Mouse (Mus musculus): ENCODE data around the gene Cit. TPM values are rescaled to one million over a fixed set of nuclear protein-coding genes. Genes with fewer than 3 reads are reported as not detected.

Cit gene
- polyA plus RNA-seq, 1 experiment from 2014 or later = 15.9 TPM

DNA sequence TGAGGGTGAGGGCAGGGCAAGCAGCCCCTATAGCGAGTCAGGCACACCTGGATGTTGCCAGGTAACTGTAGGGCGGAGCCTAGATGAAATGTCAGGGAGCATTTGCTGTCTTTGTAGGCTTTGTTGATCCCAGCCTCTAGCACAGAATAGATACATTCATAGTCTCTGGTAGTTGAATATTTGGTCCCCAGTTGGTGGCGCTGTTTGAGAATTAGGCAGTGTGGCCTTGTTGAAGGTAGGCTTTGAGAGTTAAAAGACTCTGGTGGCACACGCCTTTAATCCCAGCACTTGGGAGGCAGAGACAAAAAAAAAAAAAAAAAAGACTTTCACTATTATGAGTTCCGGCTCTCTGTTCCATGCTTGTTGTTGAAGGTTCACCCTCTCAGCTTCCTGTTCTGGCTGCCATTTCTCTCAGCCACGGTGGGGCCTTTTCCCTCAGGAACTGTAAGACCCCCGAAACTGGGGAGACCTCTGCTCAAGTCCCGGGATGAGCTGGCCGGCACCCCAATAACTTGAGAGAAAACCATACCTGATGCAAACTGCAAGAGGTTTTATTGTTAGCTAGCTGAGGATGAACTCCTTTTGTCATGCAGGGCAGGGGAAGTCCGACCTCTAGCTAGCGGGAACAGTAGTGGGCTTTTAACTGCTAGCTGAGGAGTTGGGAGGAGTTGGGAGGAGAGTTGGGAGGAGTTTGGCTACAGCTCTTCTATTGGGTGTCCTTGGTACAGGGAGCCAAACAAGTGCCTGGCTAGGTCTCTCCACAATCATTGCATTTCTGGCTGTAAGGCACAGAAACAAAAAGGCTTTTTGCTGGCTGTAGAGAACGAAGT, 3.9 kb upstream of the Cit start:
- ATAC-seq (ENCODE audit: insufficient number of reproducible peaks, insufficient read depth, low FRiP score, low read depth) = no peak
- no peak overlapping the region for H3K4me3 ChIP-seq (ENCODE audit: control insufficient read depth in 1 of 2, insufficient read depth in 1 of 2, low read depth in 1 of 2, low read length in 2 of 2)
- no peaks in the 10 kb centered on the region for H3K36me3 ChIP-seq (ENCODE audit: control insufficient read depth, insufficient read depth, low read length)
- no peak overlapping the region for H3K9ac ChIP-seq (ENCODE audit: low read length)
- H3K4me2 ChIP-seq (ENCODE audit: low read length) = no peak overlapping the region
- H3K27me3 ChIP-seq (ENCODE audit: control insufficient read depth, insufficient read depth, low read length) = no peaks in the 10 kb centered on the region
- H3K4me1 ChIP-seq (ENCODE audit: control insufficient read depth in 2 of 2, insufficient read depth in 2 of 2, low read length in 2 of 2) = peaks cover 4 to 9% of the 10 kb centered on the region in 2 experiments; a peak in 2 of 4 replicates
- H3K9me3 ChIP-seq (ENCODE audit: control insufficient read depth, low read length) = no peaks in the 10 kb centered on the region
- no peak overlapping the region for H3K27ac ChIP-seq (replicated peaks in 1 of 2; ENCODE audit: control insufficient read depth in 1 of 2, insufficient read depth in 1 of 2, low read depth in 2 of 2, low read length in 2 of 2)
- WGBS = 70% methylated on average over 12 of the region's 12 CpGs

DNA sequence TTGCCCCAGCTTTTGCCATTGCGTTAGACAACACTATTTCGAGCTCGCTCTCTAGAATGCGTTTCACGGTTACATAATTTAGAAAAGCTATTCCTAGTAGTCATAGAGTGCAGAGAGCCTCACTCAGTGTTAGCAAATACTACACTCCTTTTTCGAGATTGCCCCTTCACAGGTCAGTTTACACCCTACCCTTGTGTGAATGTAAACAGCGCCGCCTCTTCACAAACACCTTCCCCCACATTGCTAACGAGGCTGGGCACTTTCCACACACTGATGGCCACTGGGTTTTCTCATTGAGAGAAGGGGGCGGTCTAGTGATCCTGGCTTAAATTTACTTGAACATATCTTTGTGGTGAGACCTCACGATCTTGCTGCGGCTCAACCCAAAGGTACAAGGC, 711 bp upstream of the Cit start:
- Histone ChIP-seq H3K4me2 (ENCODE audit: low read length) (peak overlapping the region; percentile 82), H3K4me3 (ENCODE audit: control insufficient read depth in 1 of 2, insufficient read depth in 1 of 2, low read depth in 1 of 2, low read length in 2 of 2) (peak overlapping the region; percentile 64 to 91), H3K9me3 (ENCODE audit: control insufficient read depth, low read length) (no peaks in the 10 kb centered on the region), H3K36me3 (ENCODE audit: control insufficient read depth, insufficient read depth, low read length) (peaks cover 11% of the 10 kb centered on the region), H3K9ac (ENCODE audit: low read length) (peak overlapping the region; percentile 69), H3K27me3 (ENCODE audit: control insufficient read depth, insufficient read depth, low read length) (no peaks in the 10 kb centered on the region), H3K27ac (replicated peaks in 1 of 2; ENCODE audit: control insufficient read depth in 1 of 2, insufficient read depth in 1 of 2, low read depth in 2 of 2, low read length in 2 of 2) (peak overlapping the region; percentile 54 to 71), H3K4me1 (ENCODE audit: control insufficient read depth in 2 of 2, insufficient read depth in 2 of 2, low read length in 2 of 2) (peaks cover 6 to 11% of the 10 kb centered on the region in 2 experiments; a peak in 2 of 4 replicates)
- 4% methylated on average over 12 of the region's 12 CpGs for WGBS
- no peak for ATAC-seq (ENCODE audit: insufficient number of reproducible peaks, insufficient read depth, low FRiP score, low read depth)

DNA sequence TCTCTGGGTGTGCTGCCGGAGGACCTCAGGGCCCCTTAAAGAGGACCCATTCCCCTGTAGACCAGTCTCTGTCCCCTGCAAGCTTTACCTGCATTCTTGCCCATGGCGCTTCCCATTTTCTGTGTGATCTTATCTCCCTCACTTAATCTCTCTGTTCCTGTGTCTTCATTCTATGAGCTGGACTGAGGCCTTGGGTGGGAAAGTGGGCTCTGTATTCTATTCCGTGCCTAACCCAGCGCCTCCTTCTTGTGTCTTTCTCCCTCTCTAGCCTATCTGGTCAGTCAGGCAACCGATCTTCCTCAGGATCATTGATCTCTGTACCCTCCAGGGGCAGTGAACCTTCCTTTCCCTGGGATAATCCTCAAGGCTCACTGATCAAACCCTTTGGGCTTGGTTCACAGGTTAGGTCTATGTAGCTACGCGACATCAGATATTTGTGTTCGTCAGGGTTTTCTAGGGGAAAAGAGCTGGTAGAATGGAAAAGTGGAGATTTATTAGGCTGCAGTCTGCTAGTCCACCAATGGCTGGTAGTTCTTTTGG, 627 bp downstream of the Cit start:
- H3K4me1 ChIP-seq (ENCODE audit: control insufficient read depth in 2 of 2, insufficient read depth in 2 of 2, low read length in 2 of 2) = peaks cover 6 to 11% of the 10 kb centered on the region in 2 experiments; a peak in 2 of 4 replicates
- ATAC-seq (ENCODE audit: insufficient number of reproducible peaks, insufficient read depth, low FRiP score, low read depth) = no peak
- no peak overlapping the region for H3K27ac ChIP-seq (replicated peaks in 1 of 2; ENCODE audit: control insufficient read depth in 1 of 2, insufficient read depth in 1 of 2, low read depth in 2 of 2, low read length in 2 of 2)
- peak overlapping the region; percentile 82 for H3K4me2 ChIP-seq (ENCODE audit: low read length)
- H3K27me3 ChIP-seq (ENCODE audit: control insufficient read depth, insufficient read depth, low read length) = no peaks in the 10 kb centered on the region
- H3K9me3 ChIP-seq (ENCODE audit: control insufficient read depth, low read length) = no peaks in the 10 kb centered on the region
- WGBS = 29% methylated on average over 8 of the region's 8 CpGs
- H3K36me3 ChIP-seq (ENCODE audit: control insufficient read depth, insufficient read depth, low read length) = peaks cover 23% of the 10 kb centered on the region
- peak overlapping the region; percentile 81 for H3K9ac ChIP-seq (ENCODE audit: low read length)
- H3K4me3 ChIP-seq (ENCODE audit: control insufficient read depth in 1 of 2, insufficient read depth in 1 of 2, low read depth in 1 of 2, low read length in 2 of 2) = peak overlapping the region; percentile 64 to 84

DNA sequence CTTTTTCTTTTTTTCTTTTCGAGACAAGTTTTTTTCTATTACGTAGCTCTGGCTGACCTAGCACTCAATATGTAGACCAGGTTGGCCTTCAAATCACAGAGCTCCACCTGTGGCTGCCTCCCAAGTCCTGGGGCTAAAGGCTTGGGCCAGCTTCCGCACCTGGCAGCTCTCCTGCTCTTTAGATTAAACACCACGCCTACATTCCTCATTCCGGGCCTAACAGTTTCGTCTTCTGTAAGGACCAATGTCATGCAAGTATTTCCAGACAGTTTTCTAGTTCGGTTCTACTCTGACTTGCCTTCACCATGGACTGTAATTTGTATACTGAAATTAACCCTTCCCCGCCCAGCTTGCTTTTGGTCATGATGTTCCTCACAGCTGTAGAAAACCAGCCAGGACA, 2.1 kb downstream of the Cit start:
- Histone ChIP-seq H3K4me1 (ENCODE audit: control insufficient read depth in 2 of 2, insufficient read depth in 2 of 2, low read length in 2 of 2) (peaks cover 6 to 11% of the 10 kb centered on the region in 2 experiments; a peak in 2 of 4 replicates), H3K27ac (replicated peaks in 1 of 2; ENCODE audit: control insufficient read depth in 1 of 2, insufficient read depth in 1 of 2, low read depth in 2 of 2, low read length in 2 of 2) (no peak overlapping the region), H3K9me3 (ENCODE audit: control insufficient read depth, low read length) (no peaks in the 10 kb centered on the region), H3K9ac (ENCODE audit: low read length) (no peak overlapping the region), H3K4me2 (ENCODE audit: low read length) (no peak overlapping the region), H3K27me3 (ENCODE audit: control insufficient read depth, insufficient read depth, low read length) (no peaks in the 10 kb centered on the region), H3K36me3 (ENCODE audit: control insufficient read depth, insufficient read depth, low read length) (peaks cover 34% of the 10 kb centered on the region), H3K4me3 (ENCODE audit: control insufficient read depth in 1 of 2, insufficient read depth in 1 of 2, low read depth in 1 of 2, low read length in 2 of 2) (no peak overlapping the region)
- no peak for ATAC-seq (ENCODE audit: insufficient number of reproducible peaks, insufficient read depth, low FRiP score, low read depth)
- WGBS = 88% methylated on average over 8 of the region's 8 CpGs

DNA sequence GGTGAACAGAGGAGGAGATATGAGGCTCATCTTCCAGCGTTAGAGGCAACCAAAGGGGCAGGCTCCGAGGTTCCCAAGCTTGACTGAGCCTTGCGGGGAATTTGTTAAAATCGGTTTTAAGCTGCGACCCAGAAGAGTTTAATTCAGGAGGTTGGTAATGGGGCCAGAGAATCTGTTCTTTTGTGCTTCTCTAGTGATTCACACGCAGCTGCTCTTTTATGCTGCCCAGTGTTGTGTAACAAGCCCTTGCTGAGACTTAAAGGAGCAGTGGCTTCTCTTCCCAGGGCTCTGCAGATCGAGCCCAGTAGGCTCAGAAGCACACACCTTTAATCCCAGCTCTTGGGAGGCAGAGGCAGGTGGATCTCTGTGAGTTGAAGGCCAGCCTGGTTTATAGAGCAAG, 3.4 kb downstream of the Cit start:
- Histone ChIP-seq H3K9ac (ENCODE audit: low read length) (no peak overlapping the region), H3K27me3 (ENCODE audit: control insufficient read depth, insufficient read depth, low read length) (no peaks in the 10 kb centered on the region), H3K36me3 (ENCODE audit: control insufficient read depth, insufficient read depth, low read length) (peaks cover 44% of the 10 kb centered on the region), H3K4me2 (ENCODE audit: low read length) (no peak overlapping the region), H3K9me3 (ENCODE audit: control insufficient read depth, low read length) (no peaks in the 10 kb centered on the region), H3K4me3 (ENCODE audit: control insufficient read depth in 1 of 2, insufficient read depth in 1 of 2, low read depth in 1 of 2, low read length in 2 of 2) (no peak overlapping the region), H3K27ac (replicated peaks in 1 of 2; ENCODE audit: control insufficient read depth in 1 of 2, insufficient read depth in 1 of 2, low read depth in 2 of 2, low read length in 2 of 2) (no peak overlapping the region), H3K4me1 (ENCODE audit: control insufficient read depth in 2 of 2, insufficient read depth in 2 of 2, low read length in 2 of 2) (peaks cover 6 to 11% of the 10 kb centered on the region in 2 experiments; a peak in 2 of 4 replicates)
- no peak for ATAC-seq (ENCODE audit: insufficient number of reproducible peaks, insufficient read depth, low FRiP score, low read depth)
- 92% methylated on average over 7 of the region's 7 CpGs for WGBS

DNA sequence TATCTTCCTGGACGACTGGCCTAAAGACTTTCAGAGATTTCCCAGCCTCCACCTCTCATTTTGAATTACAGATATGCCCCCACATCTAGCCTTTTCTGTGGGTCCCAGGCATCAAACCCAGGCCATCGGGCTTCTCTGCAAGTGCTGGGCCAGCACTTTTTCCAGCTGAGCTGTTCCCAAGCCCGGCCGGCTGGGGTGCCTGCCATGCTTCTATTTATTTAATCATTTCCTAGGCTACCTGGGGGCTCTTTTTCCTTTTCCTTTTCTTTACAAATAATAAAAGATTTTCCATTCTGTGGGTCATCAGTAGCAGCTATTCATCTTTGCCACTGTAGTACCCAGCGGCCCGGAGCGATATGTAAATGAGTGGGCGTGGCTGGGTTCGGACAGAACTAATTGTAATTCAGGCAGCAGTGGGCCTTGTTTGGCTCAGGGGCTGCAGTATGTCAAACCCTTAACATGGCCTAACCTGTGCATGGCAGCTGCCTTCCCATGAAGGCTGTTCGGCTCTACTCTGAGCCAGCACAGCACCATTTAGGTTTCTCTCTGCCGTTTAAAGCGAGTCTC, 4.3 kb downstream of the Cit start:
- H3K4me1 ChIP-seq (ENCODE audit: control insufficient read depth in 2 of 2, insufficient read depth in 2 of 2, low read length in 2 of 2) = peaks cover 6 to 8% of the 10 kb centered on the region in 2 experiments; a peak in 2 of 4 replicates
- H3K4me2 ChIP-seq (ENCODE audit: low read length) = no peak overlapping the region
- 87% methylated on average over 12 of the region's 12 CpGs for WGBS
- H3K27ac ChIP-seq (replicated peaks in 1 of 2; ENCODE audit: control insufficient read depth in 1 of 2, insufficient read depth in 1 of 2, low read depth in 2 of 2, low read length in 2 of 2) = no peak overlapping the region
- ATAC-seq (ENCODE audit: insufficient number of reproducible peaks, insufficient read depth, low FRiP score, low read depth) = no peak
- H3K9ac ChIP-seq (ENCODE audit: low read length) = no peak overlapping the region
- H3K36me3 ChIP-seq (ENCODE audit: control insufficient read depth, insufficient read depth, low read length) = peaks cover 51% of the 10 kb centered on the region
- H3K9me3 ChIP-seq (ENCODE audit: control insufficient read depth, low read length) = no peaks in the 10 kb centered on the region
- no peak overlapping the region for H3K4me3 ChIP-seq (ENCODE audit: control insufficient read depth in 1 of 2, insufficient read depth in 1 of 2, low read depth in 1 of 2, low read length in 2 of 2)
- no peaks in the 10 kb centered on the region for H3K27me3 ChIP-seq (ENCODE audit: control insufficient read depth, insufficient read depth, low read length)

DNA sequence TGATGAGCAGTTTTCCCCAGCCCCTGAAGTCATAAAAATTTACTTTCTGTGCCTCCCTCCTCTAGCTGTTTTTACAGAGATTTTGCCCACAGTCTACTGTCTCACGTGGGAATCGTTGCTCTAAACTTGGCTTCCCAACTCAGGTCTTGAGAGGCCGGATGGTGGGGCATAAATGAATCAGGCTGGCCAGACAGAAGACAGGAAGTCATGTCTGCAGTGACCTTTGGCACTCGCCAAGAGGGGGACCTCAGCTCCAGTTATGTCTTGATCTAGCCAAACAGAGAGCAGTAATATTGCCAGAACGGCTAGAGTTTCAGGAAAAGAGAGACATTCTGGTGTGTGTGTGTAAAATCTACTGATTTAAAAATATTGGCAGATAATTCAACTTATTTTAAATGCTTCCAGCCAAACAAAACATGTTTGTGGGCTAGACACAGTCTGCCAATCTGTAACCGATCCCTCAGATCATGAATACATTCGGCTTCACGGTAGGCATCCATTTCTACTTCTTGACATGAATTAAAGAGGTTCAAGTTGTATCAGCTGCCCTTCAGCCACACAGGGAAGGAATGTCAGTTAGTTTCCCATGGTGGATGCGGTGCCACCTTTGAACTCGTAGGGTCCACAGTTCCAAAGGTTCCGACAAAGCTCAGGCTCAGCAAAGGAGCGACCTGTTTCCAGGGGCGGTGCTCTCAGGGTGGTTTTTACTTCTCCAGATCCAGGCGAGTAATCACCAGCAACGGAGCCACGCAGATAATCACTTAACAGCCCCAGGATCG, 5.4 kb downstream of the Cit start:
- 90% methylated on average over 17 of the region's 17 CpGs for WGBS
- H3K4me1 ChIP-seq (ENCODE audit: control insufficient read depth in 2 of 2, insufficient read depth in 2 of 2, low read length in 2 of 2) = peaks cover 6% of the 10 kb centered on the region in 2 experiments; a peak in 2 of 4 replicates

More for the DNA sequence above, 5.4 kb downstream of the Cit start:
- Histone ChIP-seq H3K27ac (replicated peaks in 1 of 2; ENCODE audit: control insufficient read depth in 1 of 2, insufficient read depth in 1 of 2, low read depth in 2 of 2, low read length in 2 of 2) (no peak overlapping the region), H3K4me2 (ENCODE audit: low read length) (no peak overlapping the region), H3K9ac (ENCODE audit: low read length) (no peak overlapping the region), H3K27me3 (ENCODE audit: control insufficient read depth, insufficient read depth, low read length) (no peaks in the 10 kb centered on the region), H3K36me3 (ENCODE audit: control insufficient read depth, insufficient read depth, low read length) (peaks cover 56% of the 10 kb centered on the region), H3K9me3 (ENCODE audit: control insufficient read depth, low read length) (no peaks in the 10 kb centered on the region), H3K4me3 (ENCODE audit: control insufficient read depth in 1 of 2, insufficient read depth in 1 of 2, low read depth in 1 of 2, low read length in 2 of 2) (no peak overlapping the region)
- ATAC-seq (ENCODE audit: insufficient number of reproducible peaks, insufficient read depth, low FRiP score, low read depth) = no peak
